Mouse (Mus musculus) lung, postnatal 0 days (tissue): ENCODE results near the gene Pcgf1.

Experiments used
- CTCF ChIP-seq: IDR thresholded peaks from 2 replicates; pipeline ENCODE4 v1.5.1; 2016; ENCODE audit warnings: antibody characterized with exemption, mild to moderate bottlenecking
- EP300 ChIP-seq: IDR thresholded peaks from 2 replicates; pipeline ENCODE4 v1.6.1; 2016; ENCODE audit warnings: antibody characterized with exemption, mild to moderate bottlenecking, control low read depth

- no peak for TF ChIP-seq CTCF
- TF ChIP-seq EP300 = no peak
Observed at GRCm38 (mm10) chr6:83077630-83078323, at the start of gene Pcgf1.
